Mouse (Mus musculus) cerebellum, adult 2 months (tissue): ENCODE data around the gene Fgfr2.

Experiments
- CTCF ChIP-seq: fragments of 200-500 bp; IDR thresholded peaks from 2 replicates; pipeline ENCODE4 v1.5.1; 2011; ENCODE audit warnings: low read depth, mild to moderate bottlenecking, control low read depth, low read length, moderate library complexity, borderline replicate concordance; ENCODE audit not compliant: insufficient read depth
- POLR2A ChIP-seq: fragments of 200-500 bp; IDR thresholded peaks from 2 replicates; pipeline ENCODE4 v1.6.1; 2011; ENCODE audit warnings: low read length, control low read depth, borderline replicate concordance; ENCODE audit not compliant: insufficient read depth

DNA sequence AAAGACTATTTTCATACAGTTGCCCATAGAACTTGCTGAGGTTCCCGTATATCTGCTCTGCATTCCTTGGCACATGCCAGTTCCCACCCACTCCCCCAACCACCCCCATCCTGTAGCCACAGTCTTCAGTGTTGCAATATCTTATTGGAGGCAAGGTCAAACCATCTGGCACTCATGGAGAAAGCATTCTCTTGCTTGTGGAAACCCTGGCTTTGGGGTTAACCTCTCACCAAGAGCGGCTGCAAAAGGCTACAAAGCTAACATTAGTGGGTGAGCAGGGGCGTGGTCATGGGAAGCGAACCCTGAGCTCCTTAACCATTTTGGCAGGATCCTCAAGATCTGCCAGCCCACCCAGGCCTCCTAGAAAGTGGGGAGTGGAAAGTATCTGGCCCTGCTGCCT is 2486.2 kb downstream of the Fgfr2 start:
- TF ChIP-seq CTCF (no peak), POLR2A (no peak)
